Mouse (Mus musculus) bone marrow, adult 2 months (tissue): ENCODE measurements around the gene Sec14l5.

ENCODE experiments used
- CTCF ChIP-seq: fragments of 200-500 bp; IDR thresholded peaks from 2 replicates; pipeline ENCODE4 v1.5.1; 2011; ENCODE audit warnings: low read length, control low read depth; ENCODE audit not compliant: control insufficient read depth, insufficient read depth
- POLR2A ChIP-seq: fragments of 200-500 bp; IDR thresholded peaks from 2 replicates; pipeline ENCODE4 v1.6.1; 2011; ENCODE audit warnings: low read depth, mild to moderate bottlenecking, control low read depth, low read length, borderline replicate concordance; ENCODE audit not compliant: control insufficient read depth

DNA sequence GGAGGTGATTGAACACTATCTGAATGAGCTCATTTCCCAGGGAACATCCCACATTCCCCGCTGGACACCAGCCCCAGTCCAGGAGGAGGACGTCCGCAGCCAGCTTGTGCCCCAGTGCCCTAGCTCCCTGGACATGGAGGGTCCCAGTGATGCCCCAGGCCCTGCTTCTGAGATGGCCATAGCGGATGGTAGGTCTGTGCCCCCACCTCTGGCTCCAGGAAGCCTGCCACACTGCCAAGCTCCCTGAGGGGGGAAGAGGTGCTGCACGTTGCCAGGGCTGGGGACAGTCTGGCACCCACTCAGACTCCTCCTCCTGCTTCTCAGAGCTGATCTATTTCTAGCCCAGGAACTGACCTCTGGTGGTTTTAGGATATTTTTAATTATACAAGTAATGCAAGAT is 21.9 kb downstream of the Sec14l5 start:
- no peak for TF ChIP-seq CTCF
- no peak for TF ChIP-seq POLR2A
